Mouse (Mus musculus): Measurements from ENCODE around the gene Traf3. TPM values are rescaled to one million over a fixed set of nuclear protein-coding genes. Genes with fewer than 3 reads are reported as not detected.

Traf3 gene
- polyA plus RNA-seq (2012) = 0.12 and 0.22 TPM in 2 replicates

DNA sequence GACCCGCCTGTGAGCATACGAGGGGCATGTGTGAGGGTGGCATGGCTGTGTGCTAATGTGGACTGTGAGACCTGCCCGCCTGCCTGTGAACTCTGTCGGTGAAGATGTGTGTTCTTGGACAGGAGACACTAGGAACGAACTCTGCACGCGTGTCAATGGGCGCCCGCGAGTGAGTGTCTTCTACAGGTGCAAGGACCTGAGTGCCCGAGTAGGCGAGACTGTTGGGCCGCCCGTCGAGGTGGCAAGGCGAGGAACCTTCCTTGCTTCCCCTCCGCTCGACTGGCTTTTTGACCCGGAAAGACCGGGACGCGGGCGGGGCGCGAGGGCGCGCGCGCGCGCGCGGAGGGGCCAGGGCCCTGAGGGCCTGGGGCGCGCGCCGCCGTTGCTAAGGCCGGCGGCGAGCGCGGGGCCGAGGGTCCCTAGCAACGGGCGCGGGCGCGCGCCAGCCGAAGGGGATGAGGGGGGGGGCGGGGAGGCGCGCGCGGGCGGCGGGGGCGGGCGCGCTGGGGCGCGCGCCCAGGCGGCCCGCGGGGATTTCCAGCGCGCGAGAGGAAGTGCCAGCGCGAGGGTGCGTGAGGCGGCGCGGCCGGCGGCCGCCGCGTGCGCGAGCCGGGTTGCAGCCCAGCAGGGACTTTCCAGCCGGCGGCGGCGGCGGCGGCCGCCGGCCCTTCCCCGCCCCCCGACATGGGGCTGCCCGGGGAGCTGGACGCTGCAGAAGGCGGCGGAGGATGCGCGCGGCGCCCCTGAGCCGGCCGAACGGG, at the start of gene Traf3:
Gene Traf3 (plus strand): TSS at position 540 of the 761 bp plus-strand sequence.
- Histone ChIP-seq H3K4me1 (ENCODE audit: control insufficient read depth) (peaks cover 41% of the 10 kb centered on the region), H3K27me3 (ENCODE audit: control insufficient read depth) (peaks cover 19% of the 10 kb centered on the region), H3K9me3 (ENCODE audit: control insufficient read depth, low read length) (no peaks in the 10 kb centered on the region), H3K4me3 (replicated peaks) (peak within 1 kb of the TSS; percentile 69), H3K36me3 (ENCODE audit: control insufficient read depth) (no peaks in the 10 kb centered on the region; the same call in 1 of the 2 replicates)
- TF ChIP-seq TAL1 (IDR thresholded peaks at IDR 0.05; ENCODE audit: low read length) = no peak
- TF ChIP-seq GATA1 (IDR thresholded peaks at IDR 0.05; ENCODE audit: low read length) = no peak

DNA sequence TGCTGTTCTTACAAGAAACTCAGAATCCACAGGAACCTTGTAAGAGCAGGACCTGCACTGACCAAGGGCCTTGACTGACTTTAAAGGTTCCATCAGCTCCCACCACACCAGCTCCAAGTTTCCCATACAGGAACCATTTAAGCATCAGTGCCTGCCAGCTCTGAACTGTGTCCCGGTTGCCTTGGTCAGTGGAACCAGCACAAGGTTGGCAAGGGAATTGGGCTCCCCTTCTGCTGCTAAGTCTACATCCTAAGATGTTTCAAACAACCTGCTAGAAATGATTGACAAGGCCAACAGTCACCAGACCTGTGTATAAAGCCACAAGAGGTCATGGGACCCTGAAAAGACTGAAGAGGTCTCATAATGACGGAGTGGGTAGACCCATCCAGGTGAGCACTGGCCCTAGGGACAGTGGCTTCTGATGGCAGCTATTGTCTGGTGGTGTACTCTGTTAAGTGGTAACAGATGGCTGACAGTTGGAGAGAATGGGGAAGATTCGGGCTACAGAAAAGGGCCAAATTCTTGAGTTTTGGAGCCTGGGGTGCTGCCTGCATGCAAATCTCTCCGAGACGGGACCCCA, 46.6 kb upstream of the Traf3 start:
- Histone ChIP-seq H3K27me3 (ENCODE audit: control insufficient read depth) (no peaks in the 10 kb centered on the region), H3K36me3 (ENCODE audit: control insufficient read depth) (peaks cover 46% of the 10 kb centered on the region), H3K9me3 (ENCODE audit: control insufficient read depth, low read length) (peaks cover 6% of the 10 kb centered on the region), H3K4me3 (replicated peaks) (no peak overlapping the region), H3K4me1 (ENCODE audit: control insufficient read depth) (no peaks in the 10 kb centered on the region)
- TF ChIP-seq TAL1 (IDR thresholded peaks at IDR 0.05; ENCODE audit: low read length) (no peak), GATA1 (IDR thresholded peaks at IDR 0.05; ENCODE audit: low read length) (no peak)

DNA sequence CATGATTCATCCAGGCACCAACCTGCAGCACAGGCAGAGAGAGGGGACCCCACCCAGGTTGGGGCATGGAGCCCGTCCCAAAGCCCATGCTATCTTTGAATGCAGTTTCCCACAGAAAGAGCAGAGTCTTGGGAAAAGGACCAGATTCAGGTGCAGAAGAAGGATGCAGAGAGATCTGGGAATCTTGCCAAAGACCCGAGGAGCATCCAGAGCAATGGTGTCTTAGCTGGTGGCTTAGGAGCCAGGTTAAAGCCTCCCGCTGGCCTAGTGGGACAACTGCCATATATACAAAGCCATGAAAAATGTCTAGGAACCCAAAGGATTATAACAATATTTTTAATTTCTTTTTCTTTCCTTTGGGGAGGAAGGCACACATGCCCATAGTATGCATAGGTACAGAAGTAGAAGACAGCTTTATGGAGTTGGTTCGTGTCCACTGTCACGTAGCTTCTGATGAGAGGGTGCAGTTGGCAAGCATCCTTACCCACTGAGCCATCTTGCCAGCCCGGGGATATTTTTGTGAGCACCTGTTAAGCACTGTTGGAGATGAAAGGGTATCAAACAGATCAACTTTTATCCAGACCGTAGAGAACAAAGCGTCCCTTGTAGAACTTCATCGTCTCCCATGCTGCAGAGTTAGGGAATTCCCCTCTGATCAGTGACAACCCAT, 45.1 kb upstream of the Traf3 start:
- TF ChIP-seq GATA1 (IDR thresholded peaks at IDR 0.05; ENCODE audit: low read length) = no peak
- no peak for TF ChIP-seq TAL1 (IDR thresholded peaks at IDR 0.05; ENCODE audit: low read length)
- peaks cover 6% of the 10 kb centered on the region for H3K9me3 ChIP-seq (ENCODE audit: control insufficient read depth, low read length)
- H3K4me1 ChIP-seq (ENCODE audit: control insufficient read depth) = no peaks in the 10 kb centered on the region
- H3K4me3 ChIP-seq (replicated peaks) = no peak overlapping the region
- peaks cover 35% of the 10 kb centered on the region for H3K36me3 ChIP-seq (ENCODE audit: control insufficient read depth)
- no peaks in the 10 kb centered on the region for H3K27me3 ChIP-seq (ENCODE audit: control insufficient read depth)

- no peak overlapping the region for H3K4me3 ChIP-seq (replicated peaks)
These were observed 43.8 kb upstream of the Traf3 start for GRCm38 (mm10) chr12:111122332-111122852.

GRCm38 (mm10) chr12:111124601-111125260, 41.4 kb upstream of the Traf3 start:
- Histone ChIP-seq H3K36me3 (ENCODE audit: control insufficient read depth) (peaks cover 3% of the 10 kb centered on the region; the same call in 1 of the 2 replicates), H3K9me3 (ENCODE audit: control insufficient read depth, low read length) (peaks cover 6% of the 10 kb centered on the region), H3K27me3 (ENCODE audit: control insufficient read depth) (no peaks in the 10 kb centered on the region), H3K4me1 (ENCODE audit: control insufficient read depth) (no peaks in the 10 kb centered on the region), H3K4me3 (replicated peaks) (no peak overlapping the region)
- TF ChIP-seq GATA1 (IDR thresholded peaks at IDR 0.05; ENCODE audit: low read length) (no peak), TAL1 (IDR thresholded peaks at IDR 0.05; ENCODE audit: low read length) (no peak)

More at GRCm38 (mm10) chr12:111122332-111122852, 43.8 kb upstream of the Traf3 start:
- H3K9me3 ChIP-seq (ENCODE audit: control insufficient read depth, low read length) = peaks cover 6% of the 10 kb centered on the region
- no peaks in the 10 kb centered on the region for H3K4me1 ChIP-seq (ENCODE audit: control insufficient read depth)
- H3K36me3 ChIP-seq (ENCODE audit: control insufficient read depth) = peaks cover 22% of the 10 kb centered on the region
- H3K27me3 ChIP-seq (ENCODE audit: control insufficient read depth) = no peaks in the 10 kb centered on the region
- no peak for TF ChIP-seq GATA1 (IDR thresholded peaks at IDR 0.05; ENCODE audit: low read length)
- no peak for TF ChIP-seq TAL1 (IDR thresholded peaks at IDR 0.05; ENCODE audit: low read length)

GRCm38 (mm10) chr12:111125666-111126065, 40.5 kb upstream of the Traf3 start:
- H3K27me3 ChIP-seq (ENCODE audit: control insufficient read depth) = no peaks in the 10 kb centered on the region
- TF ChIP-seq TAL1 (IDR thresholded peaks at IDR 0.05; ENCODE audit: low read length) (no peak), GATA1 (IDR thresholded peaks at IDR 0.05; ENCODE audit: low read length) (no peak)

DNA sequence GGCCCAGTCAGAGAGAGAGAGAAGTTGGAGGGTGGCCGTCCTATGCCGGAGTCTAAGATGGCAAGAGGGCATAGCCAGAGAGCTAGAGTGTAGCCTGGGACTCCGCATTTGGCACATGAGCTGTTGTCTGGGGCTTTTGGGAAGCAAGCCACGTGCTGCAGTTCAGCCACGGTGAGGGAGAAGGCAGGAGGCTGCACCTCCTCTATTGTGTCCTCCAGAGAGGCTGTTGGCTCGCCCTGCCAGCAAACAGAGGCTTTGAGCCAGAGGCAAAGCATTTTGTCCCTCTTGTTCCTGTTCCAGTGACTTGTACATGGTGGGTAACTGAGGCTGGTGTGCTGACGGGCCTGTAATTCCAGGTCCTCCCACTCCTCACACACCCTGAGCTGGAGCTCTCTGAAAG, 32.0 kb upstream of the Traf3 start:
- Histone ChIP-seq H3K4me1 (ENCODE audit: control insufficient read depth) (peaks cover 3% of the 10 kb centered on the region; the same call in 1 of the 2 replicates), H3K36me3 (ENCODE audit: control insufficient read depth) (no peaks in the 10 kb centered on the region), H3K4me3 (replicated peaks) (no peak overlapping the region), H3K27me3 (ENCODE audit: control insufficient read depth) (no peaks in the 10 kb centered on the region), H3K9me3 (ENCODE audit: control insufficient read depth, low read length) (peaks cover 3% of the 10 kb centered on the region; the same call in 1 of the 2 replicates)
- TF ChIP-seq GATA1 (IDR thresholded peaks at IDR 0.05; ENCODE audit: low read length) (no peak), TAL1 (IDR thresholded peaks at IDR 0.05; ENCODE audit: low read length) (no peak)

More at GRCm38 (mm10) chr12:111125666-111126065, 40.5 kb upstream of the Traf3 start:
- Histone ChIP-seq H3K36me3 (ENCODE audit: control insufficient read depth) (no peaks in the 10 kb centered on the region), H3K9me3 (ENCODE audit: control insufficient read depth, low read length) (peaks cover 6% of the 10 kb centered on the region), H3K4me3 (replicated peaks) (no peak overlapping the region), H3K4me1 (ENCODE audit: control insufficient read depth) (no peaks in the 10 kb centered on the region)

DNA sequence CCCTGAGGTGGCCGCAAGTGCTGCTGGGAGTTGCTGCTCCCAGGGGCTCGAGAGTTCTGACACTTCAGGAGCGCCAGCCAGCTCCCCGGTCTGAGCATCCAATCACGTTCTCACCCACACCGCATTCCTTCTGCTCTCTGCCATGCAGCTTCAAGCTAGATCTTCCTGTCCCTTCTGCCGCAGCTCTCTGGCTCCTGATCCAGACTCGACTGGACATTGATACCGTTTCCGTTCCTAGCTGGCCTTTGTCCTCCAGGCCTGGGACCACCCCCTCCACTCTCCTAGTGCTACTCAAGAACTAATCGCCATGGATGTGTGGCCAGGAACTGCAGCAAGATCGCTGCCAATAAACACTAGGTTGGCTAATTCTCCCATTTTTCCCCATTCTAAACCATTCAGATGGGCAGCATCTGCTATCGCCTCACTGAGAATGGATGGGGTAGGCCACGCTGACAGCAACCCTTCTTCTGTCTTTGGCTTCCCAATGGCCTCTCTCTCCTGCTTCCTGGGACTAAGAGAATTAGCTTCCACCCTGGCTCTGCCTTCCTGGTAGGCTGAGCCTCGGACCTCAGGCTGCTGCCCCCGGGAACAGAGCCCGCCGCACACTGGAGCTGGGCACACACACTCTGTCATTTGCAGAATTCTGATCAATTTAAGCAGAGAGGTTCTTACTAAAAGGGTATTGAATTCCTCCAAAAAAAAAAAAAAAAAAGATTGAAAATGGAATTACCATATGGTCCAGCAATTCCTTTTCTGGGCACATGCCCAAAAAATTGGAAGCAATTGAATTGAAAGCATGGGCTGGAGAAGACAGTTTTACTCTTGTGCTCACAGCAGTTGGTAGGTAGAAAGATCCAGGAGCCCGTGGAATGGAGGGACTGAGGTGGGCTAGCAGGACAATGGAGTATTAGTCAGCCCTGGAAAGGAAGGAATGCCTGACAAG, 31.1 kb upstream of the Traf3 start:
- Histone ChIP-seq H3K4me1 (ENCODE audit: control insufficient read depth) (peaks cover 3% of the 10 kb centered on the region; the same call in 1 of the 2 replicates), H3K36me3 (ENCODE audit: control insufficient read depth) (no peaks in the 10 kb centered on the region), H3K27me3 (ENCODE audit: control insufficient read depth) (no peaks in the 10 kb centered on the region), H3K9me3 (ENCODE audit: control insufficient read depth, low read length) (peaks cover 7% of the 10 kb centered on the region), H3K4me3 (replicated peaks) (no peak overlapping the region)
- no peak for TF ChIP-seq GATA1 (IDR thresholded peaks at IDR 0.05; ENCODE audit: low read length)
- TF ChIP-seq TAL1 (IDR thresholded peaks at IDR 0.05; ENCODE audit: low read length) = no peak

Measured in erythroblast, embryonic 14.5 days (primary cell).